Mouse (Mus musculus): Measurements from ENCODE around the gene Trdn.

DNA sequence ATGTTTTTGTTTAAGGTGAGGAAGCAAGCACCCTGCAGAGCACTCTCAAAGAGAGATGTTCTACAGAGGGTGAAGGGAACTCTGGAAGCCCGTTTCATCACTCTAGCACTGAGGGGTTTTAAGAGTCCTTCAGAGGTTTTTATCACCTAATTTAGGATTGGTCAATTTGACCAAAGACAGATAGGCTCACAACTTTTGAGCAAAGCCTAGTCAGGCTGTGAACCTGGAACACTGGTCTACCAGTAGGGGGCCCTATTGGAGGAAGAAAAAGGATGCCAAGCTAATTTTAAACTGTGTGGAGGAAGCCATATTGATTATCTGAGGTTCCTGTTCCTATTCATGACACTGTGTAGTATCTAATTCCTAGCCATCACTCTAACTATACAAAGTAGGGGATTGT, 117.9 kb downstream of the Trdn start:
- no peak for TF ChIP-seq POLR2A (IDR thresholded peaks at IDR 0.05; ENCODE audit: insufficient read length, low read depth)
- no peak for TF ChIP-seq TCF3 (IDR thresholded peaks at IDR 0.05; ENCODE audit: insufficient read length, low read depth)
- no peak for TF ChIP-seq E2F4 (IDR thresholded peaks at IDR 0.05; ENCODE audit: insufficient read depth)
- no peak for TF ChIP-seq MAX (IDR thresholded peaks at IDR 0.05; ENCODE audit: low read depth)
- no peak for TF ChIP-seq SRF (IDR thresholded peaks at IDR 0.05; ENCODE audit: control insufficient read depth, insufficient read length, low read depth)
- no peak for TF ChIP-seq POLR2AphosphoS2 (IDR thresholded peaks at IDR 0.05; ENCODE audit: insufficient read length, low read depth)
- TF ChIP-seq CEBPB (IDR thresholded peaks at IDR 0.05; ENCODE audit: insufficient read depth, poor library complexity, severe bottlenecking), result no peak
- no peak for TF ChIP-seq TCF12 (IDR thresholded peaks at IDR 0.05; ENCODE audit: insufficient read depth, poor library complexity, severe bottlenecking)
- TF ChIP-seq USF1 (IDR thresholded peaks at IDR 0.05; ENCODE audit: low read depth), result no peak
- TF ChIP-seq MYOG (IDR thresholded peaks at IDR 0.05; ENCODE audit: control insufficient read depth in 1 of 3, insufficient read depth in 1 of 3, insufficient read length in 2 of 3, low read depth in 2 of 3), result no peak
- no peak for TF ChIP-seq MYOD1 (IDR thresholded peaks at IDR 0.05; ENCODE audit: control insufficient read depth in 1 of 3, insufficient read length in 2 of 3, low read depth in 2 of 3)
